Mouse (Mus musculus) lung, adult 2 months (tissue): Measurements from ENCODE around the gene Cox6a1. TPM values are rescaled to one million over a fixed set of nuclear protein-coding genes. Genes with fewer than 3 reads are reported as not detected.
A peak's percentile ranks its signal among the peaks of the same experiment; 100 is the strongest.

Experiments used
- DNase-seq: peaks from one replicate; pipeline ENCODE4 v3.0.0; 2022
- H3K4me1 ChIP-seq: fragments of 200-500 bp; 2 replicates; pipeline ENCODE4 v1.6.1; 2011; ENCODE audit warnings: low read length; ENCODE audit not compliant: control insufficient read depth, insufficient read depth
- H3K4me3 ChIP-seq: fragments of 200-500 bp; replicated peaks from 2 replicates; pipeline ENCODE3; 2011; ENCODE audit warnings: low read depth, mild to moderate bottlenecking, control low read depth, low read length; ENCODE audit errors: extremely low read depth
- CTCF ChIP-seq: fragments of 200-500 bp; IDR thresholded peaks from 2 replicates; pipeline ENCODE4 v1.5.1; 2011; ENCODE audit warnings: mild to moderate bottlenecking, low read length, control low read depth; ENCODE audit not compliant: insufficient read depth
- POLR2A ChIP-seq: fragments of 200-500 bp; IDR thresholded peaks from 2 replicates; pipeline ENCODE4 v1.6.1; 2011; ENCODE audit warnings: low read depth, mild to moderate bottlenecking, control low read depth, low read length, borderline replicate concordance; ENCODE audit errors: extremely low read depth
- WGBS: fragments of 180-500 bp; shearing (Covaris S2); methylation state at CpG from one replicate; pipeline ENCODE4 v1.1.7; 2018; 5-methylcytosine and 5-hydroxymethylcytosine counted together
- polyA plus RNA-seq: library from polyadenylated mRNA; depleted of rRNA; stranded (reverse); fragments of >200 nt; gene quantifications from 2 replicates; pipeline ENCODE4 v1.2.3, GENCODE M21; 2012

The Cox6a1 gene
- polyA plus RNA-seq, 1 experiment = 2,118 TPM

DNA sequence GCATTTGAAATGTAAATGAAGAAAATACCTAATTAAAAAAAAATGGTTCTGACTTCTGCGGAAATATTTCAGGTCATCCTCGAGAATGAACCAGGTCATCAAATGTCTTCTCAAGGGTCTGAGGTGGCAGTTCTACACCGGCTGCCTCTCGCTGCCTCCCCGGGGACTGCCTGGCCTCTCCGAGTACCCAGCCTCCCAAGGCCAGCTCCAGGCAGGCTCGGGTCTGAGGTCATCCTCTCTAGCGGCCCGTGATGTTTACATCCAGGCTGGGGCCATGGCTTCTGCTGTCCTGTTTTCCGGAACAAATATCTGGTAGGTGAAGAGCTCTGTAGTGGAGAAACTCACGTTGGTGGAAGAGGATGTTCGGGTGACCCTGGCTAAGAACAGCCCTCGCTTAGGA, 6.3 kb upstream of the Cox6a1 start:
- Histone ChIP-seq H3K4me3 (no peak overlapping the region), H3K4me1 (no peaks in the 10 kb centered on the region)
- no peak for DNase-seq
- TF ChIP-seq CTCF (no peak), POLR2A (no peak)
- WGBS = 27% methylated on average over 13 of the region's 13 CpGs

DNA sequence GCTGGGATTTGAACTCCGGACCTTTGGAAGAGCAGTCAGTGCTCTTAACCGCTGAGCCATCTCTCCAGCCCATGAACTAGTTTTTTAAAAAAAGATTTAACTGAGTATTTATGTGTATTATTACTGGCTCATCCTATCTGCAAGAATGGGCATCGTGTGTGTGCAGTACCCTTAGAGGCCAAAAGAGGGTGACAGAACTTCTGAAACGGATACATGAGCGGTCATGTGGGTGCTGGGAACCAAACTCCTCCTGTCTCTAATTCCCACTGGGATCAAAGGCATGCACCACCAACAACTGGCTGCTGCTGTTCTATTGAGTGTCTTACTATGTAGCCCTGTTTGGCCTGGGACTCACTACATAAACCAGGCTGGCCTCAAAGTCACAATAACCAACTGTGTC, 2.6 kb upstream of the Cox6a1 start:
- no peak overlapping the region for H3K4me3 ChIP-seq
- no peak for TF ChIP-seq POLR2A
- TF ChIP-seq CTCF = no peak
- H3K4me1 ChIP-seq = peaks cover 12% of the 10 kb centered on the region
- no peak for DNase-seq
- WGBS = 75% methylated on average over 5 of the region's 5 CpGs

DNA sequence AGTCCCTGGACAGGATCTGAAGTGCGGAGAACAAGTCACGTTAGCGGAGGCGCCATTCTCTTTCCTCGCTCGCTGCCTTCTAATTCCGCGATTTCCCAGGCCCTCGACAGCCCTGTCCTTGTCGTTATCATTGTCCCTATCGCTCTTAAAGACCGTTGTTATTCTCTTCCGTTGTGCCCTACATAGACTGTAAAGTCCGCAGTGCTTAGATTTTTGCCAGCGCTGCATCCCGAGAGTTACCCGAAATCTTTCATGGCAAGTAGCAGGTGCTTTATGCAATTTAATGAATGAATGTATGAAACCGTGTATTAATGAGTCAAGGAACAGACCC, 409 bp upstream of the Cox6a1 start:
- TF ChIP-seq CTCF (no peak), POLR2A (no peak)
- WGBS = 1% methylated on average over 18 of the region's 18 CpGs
- peak overlapping the region; percentile 69 for H3K4me3 ChIP-seq
- no peak for DNase-seq
- peaks cover 12% of the 10 kb centered on the region for H3K4me1 ChIP-seq

DNA sequence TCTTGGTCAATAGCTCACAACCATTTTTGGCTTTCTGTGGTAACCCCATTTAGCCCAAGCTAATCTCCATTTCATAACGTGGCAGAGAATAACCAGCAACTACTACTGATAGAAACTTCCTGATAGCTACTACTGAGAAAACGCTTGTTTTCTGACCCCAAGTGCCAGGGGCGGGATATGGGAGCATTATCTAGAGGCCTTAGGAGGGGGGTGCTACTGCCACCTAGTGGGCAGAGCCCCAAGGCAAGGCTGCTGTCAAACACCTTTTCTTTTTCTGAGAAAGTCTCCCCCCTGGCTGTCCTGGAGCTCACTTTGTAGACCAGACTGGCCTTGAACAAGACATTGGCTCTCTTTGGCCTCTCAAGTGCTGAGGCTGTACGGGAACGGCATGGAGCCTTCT, 1.2 kb downstream of the Cox6a1 start:
- H3K4me1 ChIP-seq = peaks cover 12% of the 10 kb centered on the region
- H3K4me3 ChIP-seq = peak overlapping the region; percentile 60
- peak; percentile 76 for DNase-seq
- TF ChIP-seq POLR2A (no peak), CTCF (peak; percentile 84)
- 0% methylated on average over 5 of the region's 5 CpGs for WGBS

DNA sequence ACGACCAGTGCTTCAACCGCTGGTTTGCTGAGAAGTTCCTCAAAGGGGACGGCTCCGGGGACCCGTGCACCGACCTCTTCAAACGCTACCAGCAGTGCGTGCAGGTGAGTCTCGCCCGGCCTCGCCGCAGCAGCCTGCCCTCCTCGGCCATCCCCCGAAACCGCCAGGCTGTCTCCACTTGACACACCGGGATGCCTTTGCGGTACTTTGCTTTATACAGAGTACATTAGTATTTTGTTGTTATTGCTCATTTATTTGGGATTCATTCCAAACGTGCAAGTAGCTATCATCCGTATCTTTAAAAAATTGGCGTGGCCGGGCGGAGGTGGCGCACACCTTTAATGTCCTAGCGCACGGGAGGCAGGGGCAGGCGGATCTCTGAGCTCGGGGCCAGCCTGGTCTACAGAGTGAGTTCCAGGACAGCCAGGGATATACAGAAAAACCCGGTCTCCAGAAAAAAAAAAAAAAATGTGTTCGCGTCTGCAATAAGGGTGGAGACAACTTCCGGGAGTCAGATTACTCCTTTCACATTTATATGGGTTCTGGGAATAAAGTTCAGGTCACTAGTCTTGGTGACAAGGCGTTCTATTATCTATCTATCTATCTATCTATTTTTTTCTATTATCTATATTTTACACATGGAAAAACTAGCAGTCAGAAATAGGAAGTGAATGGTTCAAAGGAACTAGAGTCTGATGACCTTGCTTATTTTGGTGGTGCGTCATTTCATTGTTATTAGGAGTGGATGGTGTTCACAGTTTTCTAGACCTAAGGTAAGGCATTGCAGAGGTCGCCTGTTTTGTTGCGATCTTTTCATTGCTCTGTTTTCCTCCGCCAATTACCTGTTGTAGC, 7.2 kb downstream of the Cox6a1 start:
- DNase-seq = no peak
- H3K4me3 ChIP-seq = peak overlapping the region; percentile 89
- TF ChIP-seq CTCF (no peak), POLR2A (no peak)

DNA sequence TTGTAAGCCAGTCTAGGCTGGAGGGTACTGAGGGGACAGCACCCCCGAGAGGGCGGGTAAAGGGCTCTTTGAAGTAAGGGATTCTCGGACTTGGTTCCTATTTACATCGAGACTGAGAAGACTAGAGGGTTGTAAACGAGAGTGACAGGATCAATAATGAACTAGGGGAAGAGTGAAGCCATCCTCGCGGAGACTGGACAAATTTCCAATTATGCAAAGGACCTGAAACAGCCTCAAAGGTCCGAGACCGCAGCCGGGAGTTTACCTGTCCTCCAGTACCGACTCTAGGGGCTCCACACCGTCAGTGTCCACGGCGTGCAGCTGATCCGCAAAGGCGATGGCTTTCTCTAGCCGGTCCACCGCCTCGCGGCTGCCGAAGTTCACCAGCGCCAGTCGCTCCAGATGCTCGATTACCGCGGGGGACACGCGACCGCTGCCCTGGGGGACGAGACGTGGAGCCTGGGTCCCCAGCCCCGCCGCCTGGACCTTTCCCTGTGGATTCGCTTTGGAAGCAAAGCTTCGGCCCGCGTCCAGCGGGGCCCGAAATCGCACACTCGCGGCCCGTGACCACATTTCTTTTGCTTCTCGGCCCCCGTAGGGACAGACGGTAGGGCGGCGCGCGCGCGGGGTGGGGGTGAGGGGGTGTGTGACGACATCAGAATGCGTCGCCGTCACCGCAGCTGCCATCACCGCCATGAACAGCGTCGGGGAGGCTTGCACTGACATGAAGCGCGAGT, 8.0 kb downstream of the Cox6a1 start, which contains the start of the genes Gatc and Triap1:
TSS of gene Gatc (minus strand) at position 602 of the 737 bp plus-strand sequence.
TSS of gene Triap1 (plus strand) at position 649 of the 737 bp plus-strand sequence.
- DNase-seq = peak; percentile 88
- Histone ChIP-seq H3K4me1 (peaks cover 4% of the 10 kb centered on the region), H3K4me3 (peak within 1 kb of the TSS; percentile 89)
- under 1% methylated on average over 62 of the region's 62 CpGs for WGBS
- TF ChIP-seq CTCF (no peak), POLR2A (peak; percentile 89; the same call in 1 of the 2 replicates)

More for the DNA sequence above, 7.2 kb downstream of the Cox6a1 start:
- 8% methylated on average over 36 of the region's 36 CpGs for WGBS
- peaks cover 4% of the 10 kb centered on the region for H3K4me1 ChIP-seq

DNA sequence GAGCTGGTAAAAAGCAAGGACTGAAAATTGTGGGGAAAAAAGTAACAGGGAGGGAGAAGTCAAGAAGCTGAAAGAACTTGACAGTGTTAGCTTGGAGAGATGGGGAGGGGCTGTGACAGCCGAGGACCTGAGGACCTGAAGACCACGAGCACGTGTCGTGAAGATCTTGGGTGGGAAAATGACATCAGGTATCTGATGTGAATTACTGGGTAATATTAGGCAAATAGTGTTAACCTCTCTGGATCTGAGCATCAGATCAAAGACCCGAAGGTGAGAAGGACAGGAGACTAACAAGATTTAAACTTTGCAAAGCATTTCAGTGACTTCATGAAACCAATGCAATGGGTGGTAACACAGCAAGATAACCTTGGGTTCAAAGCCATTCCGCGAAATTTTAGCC, 8.8 kb downstream of the Cox6a1 start:
- no peak for DNase-seq
- TF ChIP-seq CTCF (no peak), POLR2A (no peak)
- Histone ChIP-seq H3K4me1 (peaks cover 4% of the 10 kb centered on the region), H3K4me3 (no peak overlapping the region)
- WGBS = 13% methylated on average over 7 of the region's 7 CpGs

DNA sequence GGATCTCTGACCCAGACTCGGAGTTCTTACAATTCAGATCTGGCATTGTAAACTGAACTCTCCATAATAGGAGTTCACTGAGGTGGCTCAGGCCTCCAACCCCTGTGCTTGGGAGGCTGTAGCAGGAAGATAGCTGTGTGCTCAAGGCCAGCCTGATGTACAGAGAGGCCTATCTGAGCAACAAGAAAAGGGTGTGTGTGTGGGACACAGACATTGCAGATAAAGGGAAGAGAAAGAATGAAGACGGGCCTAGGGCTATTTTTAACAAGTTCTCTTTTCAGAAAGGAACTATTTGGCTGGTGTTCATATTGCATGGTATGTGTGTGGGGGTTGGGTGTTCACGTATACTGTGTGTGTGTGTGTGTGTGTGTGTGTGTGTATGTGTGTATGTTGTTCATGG, 15.2 kb downstream of the Cox6a1 start:
- H3K4me3 ChIP-seq = no peak overlapping the region
- no peak for DNase-seq
- no peaks in the 10 kb centered on the region; the same call in 1 of the 2 replicates for H3K4me1 ChIP-seq
- 49% methylated on average over 3 of the region's 3 CpGs for WGBS
- TF ChIP-seq CTCF = no peak
- no peak for TF ChIP-seq POLR2A

DNA sequence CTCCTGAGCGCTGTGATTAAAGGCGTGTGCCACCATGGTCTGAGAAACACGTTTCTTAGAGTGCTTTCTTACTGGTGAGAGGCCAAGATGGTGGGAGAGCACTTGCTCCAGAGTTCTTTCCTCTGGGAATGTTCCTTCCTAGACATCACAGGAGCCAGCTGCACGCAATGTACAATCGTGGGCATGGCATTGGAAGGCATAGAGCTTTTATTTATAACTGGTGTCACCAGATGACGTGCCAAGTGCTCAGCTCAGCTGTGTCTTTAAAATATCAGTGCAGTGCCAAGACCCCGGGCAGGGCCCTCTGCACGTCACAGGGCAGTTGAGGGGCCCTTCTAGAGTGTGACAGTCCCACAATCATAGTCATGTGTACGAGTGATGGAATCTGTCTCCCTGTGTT, 17.8 kb downstream of the Cox6a1 start:
- no peak for TF ChIP-seq CTCF
- no peak for TF ChIP-seq POLR2A
- DNase-seq = no peak
- Histone ChIP-seq H3K4me1 (peaks cover 5% of the 10 kb centered on the region), H3K4me3 (no peak overlapping the region)
- WGBS = 75% methylated on average over 9 of the region's 9 CpGs
